Mouse (Mus musculus): Measurements from ENCODE around the gene Siglech. TPM values are rescaled to one million over a fixed set of nuclear protein-coding genes. Genes with fewer than 3 reads are reported as not detected.

The Siglech gene
- polyA plus RNA-seq, 1 experiment from 2014 or later: 0.54 TPM

DNA sequence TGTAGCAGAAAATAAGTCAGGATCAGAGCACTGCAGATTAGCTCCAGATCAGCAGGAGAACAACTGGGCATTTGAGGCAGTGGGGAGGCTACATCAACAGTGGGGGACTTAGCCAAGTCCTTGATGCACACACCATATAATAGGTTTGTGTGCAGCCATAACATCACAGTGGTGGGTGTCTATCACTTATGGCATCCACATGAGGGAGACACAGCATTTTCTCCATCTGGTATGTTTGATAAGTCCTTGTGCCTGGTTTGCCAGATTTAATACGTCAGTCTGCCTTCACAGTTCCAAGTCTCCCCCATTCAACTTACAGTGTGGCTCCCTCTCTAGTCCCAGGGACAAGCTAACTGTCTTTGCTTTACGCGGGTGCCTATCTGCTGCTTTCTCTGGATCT, 24.3 kb downstream of the Siglech start:
- H3K4me1 ChIP-seq (ENCODE audit: insufficient read depth): peaks cover 9% of the 10 kb centered on the region
- H3K27ac ChIP-seq (ENCODE audit: low read depth): no peak overlapping the region
- peaks cover 14% of the 10 kb centered on the region for H3K36me3 ChIP-seq (replicated peaks; ENCODE audit: insufficient read depth, low read length)
- H3K4me2 ChIP-seq (ENCODE audit: low read depth, low read length): no peak overlapping the region
- DNase-seq (no peak), ATAC-seq (no peak)
- H3K27me3 ChIP-seq (ENCODE audit: insufficient read depth, low read length): no peaks in the 10 kb centered on the region
- H3K9ac ChIP-seq (replicated peaks): no peak overlapping the region
- no peak for TF ChIP-seq EP300 (IDR thresholded peaks at IDR 0.05; ENCODE audit: low read depth)
- TF ChIP-seq CTCF (IDR thresholded peaks at IDR 0.05; ENCODE audit: low read depth): no peak
- 65% methylated on average over 3 of the region's 3 CpGs for WGBS (ENCODE audit: insufficient replicate concordance)
- no peak overlapping the region for H3K4me3 ChIP-seq (ENCODE audit: low read depth, low read length)
- no peaks in the 10 kb centered on the region for H3K9me3 ChIP-seq (ENCODE audit: low read length)

DNA sequence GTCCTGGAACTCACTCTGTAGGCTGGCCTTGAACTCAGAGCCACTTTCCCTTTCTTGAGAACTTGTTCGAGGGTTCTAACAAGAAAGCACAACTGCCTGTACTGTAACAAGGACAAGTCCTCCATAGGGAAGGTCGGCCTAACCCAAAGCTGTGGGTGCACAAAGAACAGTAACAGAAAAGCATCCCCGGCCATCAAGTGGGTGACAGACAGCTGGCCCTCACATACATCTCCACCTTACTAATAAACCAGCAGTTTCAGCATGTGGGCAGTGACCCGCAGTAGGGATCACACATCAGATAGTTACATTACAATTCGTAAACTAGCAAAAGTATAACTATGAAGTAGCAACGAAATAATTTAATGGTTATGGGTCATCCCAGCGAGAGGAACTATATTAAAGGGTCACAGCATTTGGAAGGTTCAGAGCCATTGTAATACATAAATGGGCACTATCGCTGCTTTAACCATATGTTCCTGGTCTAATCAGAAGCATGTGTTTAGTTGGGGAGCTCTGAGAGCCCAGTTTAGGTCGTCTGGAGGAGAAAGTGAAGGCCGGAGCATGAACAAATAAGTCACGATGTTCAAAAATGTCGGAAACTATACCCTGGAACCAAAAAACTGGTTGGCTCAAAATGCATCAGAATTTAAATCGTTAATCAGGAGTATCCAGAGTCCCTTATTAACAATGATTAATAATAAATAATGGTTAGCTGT, 25.4 kb downstream of the Siglech start:
- peak overlapping the region; percentile 76 for H3K4me2 ChIP-seq (ENCODE audit: low read depth, low read length)
- H3K9me3 ChIP-seq (ENCODE audit: low read length): no peaks in the 10 kb centered on the region
- peaks cover 9% of the 10 kb centered on the region for H3K4me1 ChIP-seq (ENCODE audit: insufficient read depth)
- H3K27me3 ChIP-seq (ENCODE audit: insufficient read depth, low read length): no peaks in the 10 kb centered on the region
- peaks cover 24% of the 10 kb centered on the region for H3K36me3 ChIP-seq (replicated peaks; ENCODE audit: insufficient read depth, low read length)
- ATAC-seq (no peak), DNase-seq (no peak)
- TF ChIP-seq EP300 (IDR thresholded peaks at IDR 0.05; ENCODE audit: low read depth) (no peak), CTCF (IDR thresholded peaks at IDR 0.05; ENCODE audit: low read depth) (no peak)
- 39% methylated on average over 13 of the region's 13 CpGs for WGBS (ENCODE audit: insufficient replicate concordance)
- H3K9ac ChIP-seq (replicated peaks): peak overlapping the region; percentile 72
- H3K4me3 ChIP-seq (ENCODE audit: low read depth, low read length): peak overlapping the region; percentile 63
- H3K27ac ChIP-seq (ENCODE audit: low read depth): no peak overlapping the region

DNA sequence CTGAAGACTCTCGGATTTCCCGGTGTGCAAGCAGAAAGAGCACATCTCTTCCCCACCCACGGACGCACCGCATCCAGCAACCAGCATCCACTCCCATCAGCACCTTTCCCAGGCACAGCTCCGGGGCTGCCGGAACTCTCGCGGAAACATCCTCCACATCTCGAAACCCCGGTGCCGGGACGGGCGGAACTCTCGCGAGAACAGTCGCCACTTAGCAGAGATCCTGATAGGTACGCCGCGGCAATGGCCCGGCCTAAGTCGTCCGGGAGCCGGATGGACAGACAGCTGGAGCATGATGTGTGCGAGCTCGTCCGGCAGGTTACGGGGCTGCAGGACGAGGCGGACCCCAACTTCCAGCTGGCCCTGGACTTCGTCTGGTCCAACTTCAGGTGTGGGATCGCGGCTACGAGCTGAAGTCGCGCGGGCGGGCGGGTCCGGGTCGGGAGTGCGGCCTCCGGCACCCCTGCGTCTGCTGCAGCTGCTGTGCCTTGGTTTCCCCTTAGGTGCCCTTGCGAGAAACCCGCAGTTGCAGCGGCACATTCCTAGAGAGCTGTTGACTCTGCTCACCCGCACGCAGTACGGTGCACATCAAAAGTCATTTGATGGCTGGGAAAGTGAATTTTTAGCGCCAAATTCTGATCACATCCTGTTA, 26.1 kb downstream of the Siglech start, which contains the start of gene Tubgcp5:
Gene Tubgcp5, plus strand, starts transcription at position 203 of the 652 bp plus-strand sequence.
- WGBS (ENCODE audit: insufficient replicate concordance): under 1% methylated on average over 51 of the region's 51 CpGs
- ATAC-seq (peak; percentile 99), DNase-seq (peak; percentile 96)
- TF ChIP-seq CTCF (IDR thresholded peaks at IDR 0.05; ENCODE audit: low read depth): no peak
- TF ChIP-seq EP300 (IDR thresholded peaks at IDR 0.05; ENCODE audit: low read depth): peak; percentile 79; the same call in 1 of the 2 replicates
- peak within 1 kb of the TSS; percentile 16 for H3K27ac ChIP-seq (ENCODE audit: low read depth)
- H3K4me1 ChIP-seq (ENCODE audit: insufficient read depth): peaks cover 9% of the 10 kb centered on the region
- no peaks in the 10 kb centered on the region for H3K9me3 ChIP-seq (ENCODE audit: low read length)
- H3K9ac ChIP-seq (replicated peaks): peak within 1 kb of the TSS; percentile 72
- peak within 1 kb of the TSS; percentile 76 for H3K4me2 ChIP-seq (ENCODE audit: low read depth, low read length)
- no peaks in the 10 kb centered on the region for H3K27me3 ChIP-seq (ENCODE audit: insufficient read depth, low read length)
- H3K4me3 ChIP-seq (ENCODE audit: low read depth, low read length): peak within 1 kb of the TSS; percentile 63
- H3K36me3 ChIP-seq (replicated peaks; ENCODE audit: insufficient read depth, low read length): peaks cover 27% of the 10 kb centered on the region

DNA sequence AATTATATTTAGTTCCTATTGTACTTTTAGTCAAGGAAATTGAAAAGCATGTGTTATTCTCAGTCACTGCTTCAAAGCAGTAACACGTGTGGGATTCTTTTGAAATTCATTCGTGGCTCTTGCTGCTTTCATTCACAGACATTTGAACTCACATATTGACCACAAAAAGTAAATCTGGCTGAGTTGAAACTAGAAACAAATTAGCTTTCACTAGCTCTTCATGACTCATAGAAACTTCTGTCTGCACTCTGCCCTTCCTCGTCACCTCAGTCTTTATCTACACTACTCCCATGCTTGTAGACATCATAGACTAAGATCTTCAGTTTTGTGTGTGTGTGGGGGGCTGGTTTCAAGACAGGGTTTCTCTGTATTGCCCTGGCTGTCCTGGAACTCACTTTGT, 32.0 kb downstream of the Siglech start:
- peaks cover 72% of the 10 kb centered on the region for H3K36me3 ChIP-seq (replicated peaks; ENCODE audit: insufficient read depth, low read length)
- 78% methylated on average over 3 of the region's 3 CpGs for WGBS (ENCODE audit: insufficient replicate concordance)
- no peak overlapping the region for H3K4me2 ChIP-seq (ENCODE audit: low read depth, low read length)
- TF ChIP-seq CTCF (IDR thresholded peaks at IDR 0.05; ENCODE audit: low read depth) (no peak), EP300 (IDR thresholded peaks at IDR 0.05; ENCODE audit: low read depth) (no peak)
- H3K27ac ChIP-seq (ENCODE audit: low read depth): no peak overlapping the region
- peaks cover 2% of the 10 kb centered on the region; the same call in 1 of the 2 replicates for H3K4me1 ChIP-seq (ENCODE audit: insufficient read depth)
- no peaks in the 10 kb centered on the region for H3K9me3 ChIP-seq (ENCODE audit: low read length)
- H3K27me3 ChIP-seq (ENCODE audit: insufficient read depth, low read length): no peaks in the 10 kb centered on the region
- H3K4me3 ChIP-seq (ENCODE audit: low read depth, low read length): no peak overlapping the region
- DNase-seq (no peak), ATAC-seq (no peak)
- H3K9ac ChIP-seq (replicated peaks): no peak overlapping the region

DNA sequence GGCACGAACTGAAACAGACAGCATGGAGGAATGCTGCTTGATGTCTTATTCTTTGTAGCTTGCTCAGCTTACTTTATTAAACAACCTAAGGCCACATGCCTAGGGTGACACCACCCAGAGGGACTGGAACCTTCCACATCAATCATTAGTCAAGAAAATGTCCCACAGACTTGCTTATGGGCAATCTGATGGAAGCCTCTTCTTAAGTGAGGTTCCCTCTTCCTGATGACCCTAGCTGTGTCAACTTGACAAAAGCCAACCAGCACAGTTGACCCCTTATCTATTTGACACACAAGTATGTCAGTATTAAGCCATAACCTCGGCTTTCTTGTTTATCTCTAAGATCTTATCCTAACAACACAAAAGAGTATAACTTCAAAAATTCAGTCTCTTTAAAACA, 42.0 kb downstream of the Siglech start:
- WGBS (ENCODE audit: insufficient replicate concordance): 73% methylated on average over 2 of the region's 2 CpGs
- no peak overlapping the region for H3K4me2 ChIP-seq (ENCODE audit: low read depth, low read length)
- TF ChIP-seq EP300 (IDR thresholded peaks at IDR 0.05; ENCODE audit: low read depth) (no peak), CTCF (IDR thresholded peaks at IDR 0.05; ENCODE audit: low read depth) (no peak)

GRCm38 (mm10) chr7:55824468-55824867, 56.5 kb downstream of the Siglech start:
- H3K36me3 ChIP-seq (replicated peaks; ENCODE audit: insufficient read depth, low read length): peaks cover 51% of the 10 kb centered on the region
- no peak for TF ChIP-seq CTCF (IDR thresholded peaks at IDR 0.05; ENCODE audit: low read depth)
- no peak for TF ChIP-seq EP300 (IDR thresholded peaks at IDR 0.05; ENCODE audit: low read depth)
- DNase-seq: no peak
- no peak for ATAC-seq
- no peaks in the 10 kb centered on the region for H3K4me1 ChIP-seq (ENCODE audit: insufficient read depth)
- WGBS (ENCODE audit: insufficient replicate concordance): 83% methylated on average over 5 of the region's 5 CpGs
- H3K27me3 ChIP-seq (ENCODE audit: insufficient read depth, low read length): no peaks in the 10 kb centered on the region
- H3K9me3 ChIP-seq (ENCODE audit: low read length): no peaks in the 10 kb centered on the region
- H3K4me2 ChIP-seq (ENCODE audit: low read depth, low read length): no peak overlapping the region
- H3K27ac ChIP-seq (ENCODE audit: low read depth): no peak overlapping the region
- H3K4me3 ChIP-seq (ENCODE audit: low read depth, low read length): no peak overlapping the region
- H3K9ac ChIP-seq (replicated peaks): no peak overlapping the region

More for the DNA sequence above, 42.0 kb downstream of the Siglech start:
- DNase-seq (no peak), ATAC-seq (no peak)
- no peaks in the 10 kb centered on the region for H3K9me3 ChIP-seq (ENCODE audit: low read length)
- H3K27ac ChIP-seq (ENCODE audit: low read depth): no peak overlapping the region
- no peak overlapping the region for H3K9ac ChIP-seq (replicated peaks)
- no peaks in the 10 kb centered on the region for H3K27me3 ChIP-seq (ENCODE audit: insufficient read depth, low read length)
- no peak overlapping the region for H3K4me3 ChIP-seq (ENCODE audit: low read depth, low read length)
- peaks cover 55% of the 10 kb centered on the region for H3K36me3 ChIP-seq (replicated peaks; ENCODE audit: insufficient read depth, low read length)
- no peaks in the 10 kb centered on the region for H3K4me1 ChIP-seq (ENCODE audit: insufficient read depth)
